Mouse (Mus musculus) adrenal gland, postnatal 36 days (tissue): Measurements from ENCODE around the gene Myo1c. TPM values are rescaled to one million over a fixed set of nuclear protein-coding genes. Genes with fewer than 3 reads are reported as not detected.

Source experiments
- DNase-seq, 2 experiments: peaks; one replicate each; pipeline ENCODE4 v3.0.0; 2021; ENCODE audit warnings: mixed read lengths in 1 of 2
- total RNA-seq, 2 experiments: library from RNA; stranded (reverse); gene quantifications; 2 replicates each; pipeline ENCODE4 v1.2.3; 2021

Gene Myo1c
- total RNA-seq, 2 experiments from 2014 or later = 155 to 158 TPM

- peak; percentile 42 to 50 for DNase-seq
These were observed 1.1 kb upstream of the Myo1c start for GRCm38 (mm10) chr11:75649155-75649561.

GRCm38 (mm10) chr11:75650958-75651425, 688 bp downstream of the Myo1c start:
- no peak for DNase-seq

- DNase-seq = peak; percentile 93
These were observed 1.3 kb downstream of the Myo1c start for GRCm38 (mm10) chr11:75651426-75652221.

GRCm38 (mm10) chr11:75652222-75652941, 2.1 kb downstream of the Myo1c start:
- no peak for DNase-seq

GRCm38 (mm10) chr11:75652942-75653684, 2.8 kb downstream of the Myo1c start:
- peak in 1 of 2 experiments; percentile 42 for DNase-seq

- peak; percentile 84 to 89 for DNase-seq
These were observed 3.6 kb downstream of the Myo1c start for GRCm38 (mm10) chr11:75653781-75654470.

- DNase-seq = peak in 1 of 2 experiments; percentile 43
These were observed 4.4 kb downstream of the Myo1c start for GRCm38 (mm10) chr11:75654471-75655390.

GRCm38 (mm10) chr11:75655621-75656545, 5.6 kb downstream of the Myo1c start:
- peak; percentile 85 to 89 for DNase-seq

- no peak for DNase-seq
These were observed 6.6 kb downstream of the Myo1c start for GRCm38 (mm10) chr11:75656621-75657590.

- no peak for DNase-seq
These were observed 7.5 kb downstream of the Myo1c start for GRCm38 (mm10) chr11:75657841-75658240.

- DNase-seq = no peak
These were observed 8.0 kb downstream of the Myo1c start for GRCm38 (mm10) chr11:75658311-75658710.

- DNase-seq = peak; percentile 40 to 48
These were observed 8.9 kb downstream of the Myo1c start for GRCm38 (mm10) chr11:75658996-75659750.

GRCm38 (mm10) chr11:75660081-75660590, 9.8 kb downstream of the Myo1c start:
- peak; percentile 63 to 70 for DNase-seq

GRCm38 (mm10) chr11:75660941-75661800, 10.9 kb downstream of the Myo1c start:
- no peak for DNase-seq

- no peak for DNase-seq
These were observed 11.8 kb downstream of the Myo1c start for GRCm38 (mm10) chr11:75662131-75662530.

GRCm38 (mm10) chr11:75666296-75666695, 16.0 kb downstream of the Myo1c start:
- DNase-seq = no peak
